Mouse (Mus musculus): ENCODE results near the gene Epb41l5.

- TF ChIP-seq GATA1 (IDR thresholded peaks at IDR 0.05; ENCODE audit: borderline replicate concordance, low read length) (no peak), FLI1 (IDR thresholded peaks at IDR 0.05; ENCODE audit: low read length) (no peak)
Observed at GRCm38 (mm10) chr1:119637188-119638023, 11.4 kb downstream of the Epb41l5 start.

Measured in megakaryocyte, embryonic 14.5 days (primary cell).